Mouse (Mus musculus) macrophage (primary cell): ENCODE results near the gene Tbc1d16. TPM values are rescaled to one million over a fixed set of nuclear protein-coding genes. Genes with fewer than 3 reads are reported as not detected.
"Not testable (repeated sequence)": the region's sequence is repeated elsewhere in the genome, so short reads cannot be mapped to it uniquely, and the experiment has no call there.

Source experiments
- H3K27ac ChIP-seq: fragments of 350-480 bp; formaldehyde crosslinking; 2 replicates; pipeline ENCODE4 v1.9.0; 2021
- H3K36me3 ChIP-seq: fragments of 350-480 bp; formaldehyde crosslinking; 2 replicates; pipeline ENCODE4 v1.9.0; 2021; ENCODE audit errors: inconsistent target
- H3K4me3 ChIP-seq: fragments of 350-480 bp; formaldehyde crosslinking; 2 replicates; pipeline ENCODE4 v1.9.0; 2021; ENCODE audit errors: inconsistent target
- H3K79me2 ChIP-seq: fragments of 350-480 bp; formaldehyde crosslinking; 2 replicates; pipeline ENCODE4 v1.9.0; 2021; ENCODE audit errors: inconsistent target
- WGBS: methylation state at CpG from one replicate; pipeline ENCODE4 v1.1.7; 2026; ENCODE audit warnings: inconsistent platforms; ENCODE audit not compliant: missing documents; 5-methylcytosine and 5-hydroxymethylcytosine counted together
- polyA plus RNA-seq: library from polyadenylated mRNA; stranded (reverse); fragments of 250-400 nt; gene quantifications from 3 replicates; pipeline ENCODE4 v1.2.4, GENCODE M21; 2018; ENCODE audit warnings: inconsistent platforms
- total RNA-seq, 78 experiments: library from RNA; depleted of rRNA; stranded (reverse); fragments of 250-400 nt; gene quantifications; 1 replicate in 9 of 78; 2 replicates in 24 of 78; 3 replicates in 43 of 78; 4 replicates in 2 of 78; pipeline ENCODE4 v1.2.4; 2018; ENCODE audit warnings: inconsistent platforms in 56 of 78

Gene Tbc1d16
- total RNA-seq (2018; cell fraction: chromatin; rRNA removed) = 10 to 100 TPM in 8 of 26 experiments, 1 to 10 TPM in 18; 1.0 to 19.4 (median 8.6) TPM
- total RNA-seq (2018; cell fraction: cytosol; rRNA removed) = 10 to 100 TPM in 1 of 26 experiments, 1 to 10 TPM in 25; 1.7 to 10.2 (median 3.2) TPM
- 10 to 100 TPM in 9 of 26 experiments, 1 to 10 TPM in 17; 1.7 to 16.9 (median 5.6) TPM for total RNA-seq (2018; cell fraction: nucleus; rRNA removed)
- polyA plus RNA-seq = 3.2 to 6.5 TPM (median 4.1 TPM) in 3 replicates

GRCm38 (mm10) chr11:119228091-119228781 is at the start of gene Tbc1d16, which contains the start of gene Ccdc40:
Gene Tbc1d16 (minus strand): TSS chr11:119228499.
Gene Ccdc40 (plus strand): TSS chr11:119228572.
- Histone ChIP-seq H3K27ac (no peak within 1 kb of the TSS), H3K36me3 (no peaks in the 10 kb centered on the region), H3K79me2 (peaks cover 5% of the 10 kb centered on the region; the same call in 1 of the 2 replicates), H3K4me3 (peak within 1 kb of the TSS; percentile 39)
- 2% methylated on average over 64 of the region's 66 CpGs for WGBS

- 95% methylated on average over 8 of the region's 8 CpGs for WGBS
- Histone ChIP-seq H3K79me2 (no peaks in the 10 kb centered on the region), H3K4me3 (no peak overlapping the region), H3K27ac (no peak overlapping the region), H3K36me3 (peaks cover 55% of the 10 kb centered on the region)
These were observed 45.1 kb upstream of the Tbc1d16 start for GRCm38 (mm10) chr11:119273186-119273930.

- not testable (repeated sequence) for H3K4me3 ChIP-seq, H3K27ac ChIP-seq, H3K79me2 ChIP-seq
- WGBS = 87% methylated on average over 3 of the region's 3 CpGs
- peaks cover 47% of the 10 kb centered on the region for H3K36me3 ChIP-seq
These were observed 44.2 kb upstream of the Tbc1d16 start for GRCm38 (mm10) chr11:119272492-119272891.

- 79% methylated on average over 16 of the region's 16 CpGs for WGBS
- Histone ChIP-seq H3K36me3 (peaks cover 17% of the 10 kb centered on the region; the same call in 1 of the 2 replicates), H3K27ac (peak overlapping the region; percentile 60), H3K79me2 (no peaks in the 10 kb centered on the region), H3K4me3 (peak overlapping the region; percentile 54)
These were observed 40.4 kb upstream of the Tbc1d16 start for GRCm38 (mm10) chr11:119268557-119269195.

- Histone ChIP-seq H3K4me3 (peak within 1 kb of the TSS; percentile 54), H3K79me2 (no peaks in the 10 kb centered on the region), H3K27ac (peak within 1 kb of the TSS; percentile 60), H3K36me3 (peaks cover 9% of the 10 kb centered on the region; the same call in 1 of the 2 replicates)
- whole genome bisulfite sequencing = under 1% methylated on average over 52 of the region's 52 CpGs
These were observed 39.7 kb upstream of the Tbc1d16 start, which contains the start of gene Gaa for GRCm38 (mm10) chr11:119267768-119268556. Gene Gaa (plus strand): TSS chr11:119267887.

GRCm38 (mm10) chr11:119267241-119267674 is 39.0 kb upstream of the Tbc1d16 start:
- Histone ChIP-seq H3K27ac (no peak overlapping the region), H3K79me2 (no peaks in the 10 kb centered on the region), H3K4me3 (no peak overlapping the region), H3K36me3 (peaks cover 5% of the 10 kb centered on the region; the same call in 1 of the 2 replicates)
- 60% methylated on average over 6 of the region's 6 CpGs for WGBS

- WGBS = 82% methylated on average over 6 of the region's 7 CpGs
- Histone ChIP-seq H3K4me3 (no peak overlapping the region), H3K36me3 (0 out of 2 replicates have a peak, but pooled peaks cover under 1% of the 10 kb centered on the region), H3K79me2 (no peaks in the 10 kb centered on the region), H3K27ac (no peak overlapping the region)
These were observed 37.5 kb upstream of the Tbc1d16 start for GRCm38 (mm10) chr11:119265811-119266210.

- WGBS = 91% methylated on average over 13 of the region's 13 CpGs
- H3K79me2 ChIP-seq = no peaks in the 10 kb centered on the region
- H3K4me3 ChIP-seq = no peak overlapping the region
- no peak overlapping the region for H3K27ac ChIP-seq
- H3K36me3 ChIP-seq = no peaks in the 10 kb centered on the region
These were observed 36.1 kb upstream of the Tbc1d16 start for GRCm38 (mm10) chr11:119264413-119264812.

GRCm38 (mm10) chr11:119259977-119260376 is 31.7 kb upstream of the Tbc1d16 start:
- H3K27ac ChIP-seq = no peak overlapping the region
- H3K4me3 ChIP-seq = no peak overlapping the region
- no peaks in the 10 kb centered on the region for H3K79me2 ChIP-seq
- H3K36me3 ChIP-seq = no peaks in the 10 kb centered on the region
- WGBS = 95% methylated on average over 8 of the region's 8 CpGs

- Histone ChIP-seq H3K27ac (peak overlapping the region; percentile 27; the same call in 1 of the 2 replicates), H3K79me2 (no peaks in the 10 kb centered on the region), H3K4me3 (no peak overlapping the region), H3K36me3 (no peaks in the 10 kb centered on the region)
- 67% methylated on average over 17 of the region's 23 CpGs for WGBS
These were observed 30.4 kb upstream of the Tbc1d16 start for GRCm38 (mm10) chr11:119258572-119259322.

GRCm38 (mm10) chr11:119258216-119258571 is 29.9 kb upstream of the Tbc1d16 start:
- WGBS = 47% methylated on average over 9 of the region's 9 CpGs
- H3K4me3 ChIP-seq = no peak overlapping the region
- no peak overlapping the region for H3K27ac ChIP-seq
- H3K36me3 ChIP-seq = no peaks in the 10 kb centered on the region
- no peaks in the 10 kb centered on the region for H3K79me2 ChIP-seq

GRCm38 (mm10) chr11:119256557-119256956 is 28.3 kb upstream of the Tbc1d16 start:
- H3K36me3 ChIP-seq, H3K4me3 ChIP-seq, H3K27ac ChIP-seq, H3K79me2 ChIP-seq: not testable (repeated sequence)
- WGBS = 88% methylated on average over 5 of the region's 5 CpGs

- H3K4me3 ChIP-seq = no peak overlapping the region
- no peak overlapping the region for H3K27ac ChIP-seq
- 11% methylated on average over 20 of the region's 22 CpGs for WGBS
These were observed 24.7 kb upstream of the Tbc1d16 start for GRCm38 (mm10) chr11:119252854-119253541.

More at GRCm38 (mm10) chr11:119252854-119253541, 24.7 kb upstream of the Tbc1d16 start:
- Histone ChIP-seq H3K36me3 (no peaks in the 10 kb centered on the region), H3K79me2 (no peaks in the 10 kb centered on the region)
